Mouse (Mus musculus) forebrain, embryonic 15.5 days (tissue): ENCODE measurements at regions not wholly inside any gene's neighbourhood (a gene's known extent, or its start where the extent isn't known, plus 50 kb on each side); places are given as distances from the start of the nearest gene placed in this dataset.

Experiments used
- ATAC-seq: fragments of 200-750 bp; cut with Nextera tagmentation; replicated peaks from 2 replicates; pipeline ENCODE4 v1.8.0; 2017; ENCODE audit warnings: mild to moderate bottlenecking, moderate TSS enrichment, moderate library complexity
- H3K27ac ChIP-seq: fragments of 300-500 bp; sonication (generic); replicated peaks from 2 replicates; pipeline ENCODE4 v1.5.1; 2015; ENCODE audit warnings: mild to moderate bottlenecking, inconsistent platforms
- H3K27me3 ChIP-seq: fragments of 300-500 bp; sonication (generic); 2 replicates; pipeline ENCODE4 v1.6.1; 2015; ENCODE audit warnings: inconsistent platforms
- H3K36me3 ChIP-seq: fragments of 300-500 bp; sonication (generic); 2 replicates; pipeline ENCODE4 v1.6.1; 2015; ENCODE audit warnings: mild to moderate bottlenecking, inconsistent platforms
- H3K4me1 ChIP-seq: fragments of 300-500 bp; sonication (generic); 2 replicates; pipeline ENCODE4 v1.6.1; 2015; ENCODE audit warnings: inconsistent platforms
- H3K4me2 ChIP-seq: fragments of 300-500 bp; sonication (generic); replicated peaks from 2 replicates; pipeline ENCODE4 v1.6.1; 2015; ENCODE audit warnings: mild to moderate bottlenecking, inconsistent platforms
- H3K4me3 ChIP-seq: fragments of 300-500 bp; sonication (generic); 2 replicates; pipeline ENCODE4 v1.5.1; 2015; ENCODE audit warnings: mild to moderate bottlenecking, inconsistent platforms
- H3K9ac ChIP-seq: fragments of 300-500 bp; sonication (generic); replicated peaks from 2 replicates; pipeline ENCODE4 v1.6.1; 2015; ENCODE audit warnings: mild to moderate bottlenecking, inconsistent platforms
- H3K9me3 ChIP-seq: fragments of 300-500 bp; sonication (generic); 2 replicates; pipeline ENCODE4 v1.6.1; 2016; ENCODE audit warnings: inconsistent platforms
- WGBS: fragments of 180-500 bp; shearing (Covaris S2); methylation state at CpG from one replicate; pipeline ENCODE4 v1.1.7; 2015; ENCODE audit warnings: mixed read lengths; 5-methylcytosine and 5-hydroxymethylcytosine counted together

- ATAC-seq = no peak
- Histone ChIP-seq H3K27ac (no peak overlapping the region), H3K36me3 (no peaks in the 10 kb centered on the region), H3K9ac (no peak overlapping the region), H3K4me1 (peaks cover 13% of the 10 kb centered on the region), H3K4me2 (no peak overlapping the region), H3K9me3 (0 out of 2 replicates have a peak, but pooled peaks cover 5% of the 10 kb centered on the region), H3K4me3 (no peak overlapping the region), H3K27me3 (no peaks in the 10 kb centered on the region)
- 68% methylated on average over 6 of the region's 6 CpGs for WGBS
These were observed 215.5 kb downstream of the Ktn1 start for GRCm38 (mm10) chr14:47863701-47864100.

DNA sequence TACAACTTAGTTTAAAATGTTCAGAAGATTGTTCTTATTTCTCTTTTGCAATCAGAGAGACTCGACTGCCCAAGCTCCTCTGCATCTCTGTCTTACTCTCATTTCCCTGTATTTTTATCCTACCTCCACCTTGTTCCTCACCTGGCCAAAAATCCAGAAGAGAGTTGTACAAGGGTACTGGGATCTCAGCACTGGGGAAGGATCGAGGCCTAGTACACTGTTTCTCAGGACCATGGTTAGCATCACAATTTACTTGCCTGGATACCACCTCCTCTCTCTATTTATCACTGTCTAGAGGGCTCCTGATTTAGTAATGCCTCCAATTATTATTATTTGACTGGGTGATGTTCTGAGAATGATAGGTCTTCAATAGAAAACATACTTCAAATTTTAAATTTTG is 218.8 kb downstream of the Ktn1 start:
- 92% methylated on average over 2 of the region's 2 CpGs for WGBS

GRCm38 (mm10) chr14:47868258-47868780 is 220.1 kb downstream of the Ktn1 start:
- Histone ChIP-seq H3K9ac (no peak overlapping the region), H3K27ac (no peak overlapping the region), H3K4me2 (no peak overlapping the region), H3K4me1 (peaks cover 8% of the 10 kb centered on the region), H3K4me3 (no peak overlapping the region), H3K36me3 (no peaks in the 10 kb centered on the region), H3K27me3 (no peaks in the 10 kb centered on the region), H3K9me3 (no peaks in the 10 kb centered on the region)
- WGBS = 93% methylated on average over 3 of the region's 3 CpGs
- no peak for ATAC-seq

More for the DNA sequence above, 218.8 kb downstream of the Ktn1 start:
- Histone ChIP-seq H3K27ac (no peak overlapping the region), H3K27me3 (no peaks in the 10 kb centered on the region), H3K4me3 (no peak overlapping the region), H3K9me3 (0 out of 2 replicates have a peak, but pooled peaks cover 2% of the 10 kb centered on the region), H3K4me1 (peaks cover 13% of the 10 kb centered on the region), H3K36me3 (no peaks in the 10 kb centered on the region), H3K9ac (no peak overlapping the region), H3K4me2 (no peak overlapping the region)
- no peak for ATAC-seq

- Histone ChIP-seq H3K36me3 (no peaks in the 10 kb centered on the region), H3K9me3 (no peaks in the 10 kb centered on the region), H3K4me2 (no peak overlapping the region), H3K27me3 (no peaks in the 10 kb centered on the region), H3K27ac (no peak overlapping the region), H3K4me1 (no peaks in the 10 kb centered on the region), H3K4me3 (no peak overlapping the region), H3K9ac (no peak overlapping the region)
- ATAC-seq = no peak
- 76% methylated on average over 5 of the region's 5 CpGs for WGBS
These were observed 228.3 kb downstream of the Ktn1 start for GRCm38 (mm10) chr14:47876585-47876984.

DNA sequence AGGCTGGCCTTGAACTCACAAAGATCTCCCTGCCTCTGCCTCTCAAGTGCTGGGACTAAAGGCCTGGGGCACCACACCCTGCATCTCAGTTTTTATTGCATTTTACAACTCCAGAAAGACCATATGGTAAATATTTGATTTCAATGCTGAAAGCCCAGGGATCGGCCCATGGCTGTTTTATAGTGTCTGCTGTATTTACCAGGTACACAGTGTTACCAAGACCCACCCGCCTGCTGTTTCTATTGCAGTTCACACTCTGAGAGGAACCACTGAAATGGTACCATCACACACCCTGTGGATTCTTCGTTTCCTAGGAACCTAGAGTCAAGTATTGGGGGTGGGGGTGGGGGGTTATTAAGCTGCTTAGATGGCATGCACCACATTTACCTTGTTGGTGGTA is 228.9 kb downstream of the Ktn1 start:
- Histone ChIP-seq H3K4me3 (no peak overlapping the region), H3K27me3 (no peaks in the 10 kb centered on the region), H3K27ac (no peak overlapping the region), H3K36me3 (no peaks in the 10 kb centered on the region), H3K4me1 (no peaks in the 10 kb centered on the region), H3K4me2 (no peak overlapping the region), H3K9ac (no peak overlapping the region), H3K9me3 (no peaks in the 10 kb centered on the region)
- ATAC-seq = no peak
- 92% methylated on average over 3 of the region's 3 CpGs for WGBS

- Histone ChIP-seq H3K4me1 (no peaks in the 10 kb centered on the region), H3K27ac (no peak overlapping the region), H3K36me3 (no peaks in the 10 kb centered on the region), H3K27me3 (no peaks in the 10 kb centered on the region), H3K9ac (no peak overlapping the region), H3K4me2 (no peak overlapping the region), H3K4me3 (no peak overlapping the region), H3K9me3 (no peaks in the 10 kb centered on the region)
- no peak for ATAC-seq
- WGBS = 93% methylated on average over 5 of the region's 5 CpGs
These were observed 229.7 kb downstream of the Ktn1 start for GRCm38 (mm10) chr14:47877771-47878443.

GRCm38 (mm10) chr14:47885326-47885725 is 235.3 kb upstream of the Peli2 start:
- no peak overlapping the region for H3K27ac ChIP-seq
- peaks cover 2% of the 10 kb centered on the region; the same call in 1 of the 2 replicates for H3K4me1 ChIP-seq
- H3K36me3 ChIP-seq = no peaks in the 10 kb centered on the region
- no peaks in the 10 kb centered on the region for H3K9me3 ChIP-seq
- peak; percentile 64; the same call in 1 of the 2 replicates for ATAC-seq
- H3K9ac ChIP-seq = no peak overlapping the region
- no peak overlapping the region for H3K4me3 ChIP-seq
- no peaks in the 10 kb centered on the region for H3K27me3 ChIP-seq
- H3K4me2 ChIP-seq = no peak overlapping the region
- WGBS = 46% methylated on average over 3 of the region's 3 CpGs

- Histone ChIP-seq H3K9ac (no peak overlapping the region), H3K4me3 (no peak overlapping the region), H3K4me1 (peaks cover 17% of the 10 kb centered on the region), H3K4me2 (no peak overlapping the region), H3K27me3 (no peaks in the 10 kb centered on the region), H3K27ac (peak overlapping the region; percentile 44; the same call in 1 of the 2 replicates), H3K36me3 (no peaks in the 10 kb centered on the region), H3K9me3 (no peaks in the 10 kb centered on the region)
- WGBS = 28% methylated on average over 9 of the region's 9 CpGs
- peak; percentile 85 for ATAC-seq
These were observed 230.1 kb upstream of the Peli2 start for GRCm38 (mm10) chr14:47890251-47891198.

DNA sequence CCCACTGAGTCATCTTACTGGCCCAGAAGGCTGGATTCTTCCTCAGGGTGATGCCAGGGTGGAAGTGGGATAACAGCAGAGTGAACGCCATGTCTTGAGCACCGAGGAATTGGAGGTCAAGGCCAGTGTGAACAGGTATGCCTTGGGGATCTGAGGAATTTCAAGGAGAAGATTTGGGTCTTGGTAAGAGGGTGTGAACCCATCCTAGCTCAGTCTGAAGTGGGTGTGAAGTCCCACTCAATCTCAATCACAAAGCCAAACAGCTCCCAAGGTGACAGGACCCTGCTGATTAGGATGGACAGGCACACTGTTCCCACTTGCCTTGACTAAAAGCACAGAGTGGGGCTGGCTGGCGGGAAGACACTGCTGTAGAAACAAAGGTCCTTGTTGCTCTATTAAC is 224.0 kb upstream of the Peli2 start:
- H3K4me2 ChIP-seq = no peak overlapping the region
- no peaks in the 10 kb centered on the region for H3K9me3 ChIP-seq
- peaks cover 3% of the 10 kb centered on the region; the same call in 1 of the 2 replicates for H3K4me1 ChIP-seq
- H3K27ac ChIP-seq = no peak overlapping the region
- H3K27me3 ChIP-seq = no peaks in the 10 kb centered on the region
- H3K36me3 ChIP-seq = no peaks in the 10 kb centered on the region
- H3K9ac ChIP-seq = no peak overlapping the region
- no peak for ATAC-seq
- whole genome bisulfite sequencing = 90% methylated on average over 3 of the region's 3 CpGs
- H3K4me3 ChIP-seq = no peak overlapping the region

- no peaks in the 10 kb centered on the region for H3K36me3 ChIP-seq
- ATAC-seq = no peak
- no peak overlapping the region for H3K27ac ChIP-seq
- 85% methylated on average over 5 of the region's 5 CpGs for WGBS
- no peaks in the 10 kb centered on the region for H3K4me1 ChIP-seq
- no peak overlapping the region for H3K9ac ChIP-seq
- H3K27me3 ChIP-seq = no peaks in the 10 kb centered on the region
- H3K4me2 ChIP-seq = no peak overlapping the region
- H3K4me3 ChIP-seq = no peak overlapping the region
- H3K9me3 ChIP-seq = no peaks in the 10 kb centered on the region
These were observed 222.6 kb upstream of the Peli2 start for GRCm38 (mm10) chr14:47897907-47898530.

DNA sequence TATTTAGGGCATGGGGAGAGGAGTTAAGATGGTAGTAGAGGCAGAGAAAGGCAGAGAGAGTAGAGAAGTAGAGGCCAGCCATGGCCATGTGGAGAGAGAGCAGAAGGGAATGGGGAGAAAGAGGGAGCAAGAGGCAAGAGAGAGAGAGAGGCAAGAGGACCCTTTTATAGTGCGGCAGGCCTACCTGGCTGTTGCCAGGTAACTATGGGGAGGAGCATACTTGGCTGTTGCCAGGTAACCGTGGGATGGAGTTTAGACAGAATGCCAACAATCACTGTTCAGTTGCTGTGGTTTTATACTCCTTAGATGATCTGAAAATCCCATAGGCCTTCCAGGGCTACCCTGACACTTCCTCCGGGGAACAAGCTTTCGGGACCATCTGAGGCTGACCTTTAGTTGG is 222.0 kb upstream of the Peli2 start:
- Histone ChIP-seq H3K9me3 (no peaks in the 10 kb centered on the region), H3K27me3 (no peaks in the 10 kb centered on the region), H3K4me3 (no peak overlapping the region), H3K36me3 (no peaks in the 10 kb centered on the region), H3K27ac (no peak overlapping the region), H3K4me1 (no peaks in the 10 kb centered on the region), H3K9ac (no peak overlapping the region), H3K4me2 (no peak overlapping the region)
- no peak for ATAC-seq
- 88% methylated on average over 4 of the region's 4 CpGs for WGBS

DNA sequence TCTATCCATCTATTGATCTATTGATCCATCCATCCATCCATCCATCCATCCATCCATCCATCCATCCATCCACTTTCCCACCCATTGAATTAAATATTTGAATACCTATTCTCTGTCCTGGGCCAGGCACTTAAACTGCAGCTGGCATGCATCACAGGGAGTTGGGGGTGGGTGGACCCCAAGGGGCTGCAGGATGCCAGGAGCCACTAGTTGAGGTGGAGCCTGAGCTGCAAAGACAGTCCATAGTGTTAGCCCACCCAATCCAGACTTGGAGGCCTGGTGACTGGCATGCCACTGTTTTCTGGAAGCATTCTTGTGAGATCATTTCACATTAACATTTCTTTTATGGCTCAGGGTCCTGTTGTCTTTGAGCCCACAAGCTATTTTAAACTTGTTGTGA is 215.3 kb upstream of the Peli2 start:
- H3K27ac ChIP-seq = no peak overlapping the region
- peaks cover 4% of the 10 kb centered on the region for H3K4me1 ChIP-seq
- H3K36me3 ChIP-seq = no peaks in the 10 kb centered on the region
- 0 out of 2 replicates have a peak, but pooled peaks have one; percentile 55 for ATAC-seq
- no peak overlapping the region for H3K4me3 ChIP-seq
- H3K9ac ChIP-seq = no peak overlapping the region
- no peaks in the 10 kb centered on the region for H3K9me3 ChIP-seq
- no peak overlapping the region for H3K4me2 ChIP-seq
- H3K27me3 ChIP-seq = no peaks in the 10 kb centered on the region
